Mouse (Mus musculus): Measurements from ENCODE around the gene Plekhj1.
"Not testable (repeated sequence)": the region's sequence is repeated elsewhere in the genome, so short reads cannot be mapped to it uniquely, and the experiment has no call there.

Plekhj1 gene

DNA sequence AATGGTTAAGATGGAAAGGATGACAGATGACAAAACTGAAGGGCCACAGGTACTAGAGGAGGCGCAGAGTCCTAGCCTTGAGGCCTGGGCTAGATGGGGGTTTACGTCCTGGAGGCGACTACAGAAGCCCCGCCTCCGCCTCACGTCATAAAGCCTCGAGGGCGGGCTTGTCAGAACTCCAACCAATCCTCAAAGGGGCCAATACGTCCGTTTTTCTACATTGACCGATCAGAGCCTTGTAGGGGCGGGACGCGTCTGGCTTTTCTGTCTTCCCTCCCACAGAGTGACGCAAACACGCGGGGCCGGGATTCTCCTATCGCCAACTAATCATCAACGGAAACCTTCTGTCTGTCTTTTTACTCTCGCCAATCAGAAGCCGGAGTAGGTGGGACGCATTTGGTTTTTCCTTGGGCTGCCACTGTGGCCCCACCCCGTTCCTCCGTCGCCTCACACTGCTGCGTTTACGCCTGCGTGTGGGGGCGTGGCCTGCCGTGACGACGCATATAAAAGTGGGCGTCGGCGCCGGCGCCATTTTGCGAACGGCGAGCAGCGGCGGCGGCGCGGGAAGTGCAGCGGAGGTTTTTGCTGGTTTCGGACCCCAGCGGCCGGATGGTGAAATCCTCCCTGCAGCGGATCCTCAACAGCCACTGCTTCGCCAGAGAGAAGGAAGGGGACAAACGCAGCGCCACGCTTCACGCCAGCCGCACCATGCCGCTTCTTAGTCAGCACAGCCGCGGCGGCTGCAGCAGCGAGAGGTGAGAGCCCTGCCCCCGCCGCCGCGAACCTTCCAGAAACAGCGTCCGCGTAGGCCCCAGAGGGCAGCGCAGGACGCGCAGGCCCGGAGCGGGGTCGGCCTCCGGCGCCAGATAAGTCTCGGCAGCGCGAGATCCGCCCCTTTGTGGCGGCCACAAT, 28.0 kb upstream of the Plekhj1 start, which contains the start of gene Oaz1:
Gene Oaz1 (plus strand): TSS at position 506 of the 912 bp plus-strand sequence.
- DNase-seq (ENCODE audit: low spot score in 2 of 2): peak; percentile 99 to 100

DNA sequence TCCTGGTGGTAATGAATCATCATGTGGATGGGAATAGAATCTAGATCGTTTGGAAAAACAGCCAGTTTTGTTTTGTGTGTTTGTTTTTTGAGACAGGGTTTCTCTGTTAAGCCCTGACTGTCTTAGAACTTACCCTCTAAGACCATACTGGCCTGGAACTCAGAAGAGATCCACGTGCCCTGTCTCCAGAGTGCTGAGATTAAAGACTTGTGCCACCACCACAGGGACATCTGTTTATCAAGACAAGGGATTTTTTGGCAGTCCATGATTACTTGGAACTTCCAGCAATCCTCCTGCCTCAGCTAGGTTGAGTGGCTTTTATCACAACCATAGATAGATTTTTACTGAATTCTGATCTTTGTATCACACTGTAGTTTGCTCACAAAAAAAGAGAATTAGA, 26.4 kb upstream of the Plekhj1 start:
- no peak for DNase-seq (ENCODE audit: low spot score in 2 of 2)

DNA sequence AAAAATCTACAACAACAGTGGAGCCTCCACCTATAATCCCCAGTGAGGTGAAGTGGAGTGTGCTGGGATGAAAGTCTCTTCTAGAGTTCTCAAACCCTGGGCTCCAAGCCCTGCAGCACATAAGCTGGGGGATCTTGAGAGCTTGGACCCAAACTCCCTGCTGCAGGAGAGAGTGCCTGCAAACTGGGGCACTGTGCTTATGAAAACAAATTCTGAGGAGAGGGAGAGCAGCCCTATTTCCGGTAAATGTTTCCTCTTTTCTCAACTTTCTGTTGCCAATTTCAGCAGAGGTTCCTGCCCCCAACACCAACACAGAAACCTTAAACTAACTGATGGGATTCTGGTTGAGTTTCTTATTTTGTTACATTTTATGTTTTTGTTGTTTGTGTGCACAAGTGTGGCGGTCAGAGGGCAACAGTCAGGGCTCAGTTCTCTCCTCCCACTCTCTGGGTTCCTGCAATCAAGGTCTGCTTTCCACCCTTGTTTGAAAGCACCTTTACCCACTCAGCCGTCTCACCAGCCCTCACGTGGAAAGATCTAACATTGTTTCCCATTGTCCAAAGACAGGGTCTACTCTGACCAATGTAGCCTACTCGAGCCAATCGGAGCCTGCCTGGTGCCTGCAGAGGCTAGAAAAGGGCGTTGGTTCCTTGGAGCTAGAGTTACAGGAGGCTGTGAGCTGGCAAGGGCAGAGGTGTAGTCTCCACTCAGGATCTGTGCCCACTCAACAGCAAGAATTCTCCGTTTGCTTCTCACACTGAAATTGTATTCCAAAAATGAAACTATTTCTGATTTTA, 25.6 kb upstream of the Plekhj1 start:
- peak; percentile 27 to 41 for DNase-seq (ENCODE audit: low spot score in 2 of 2)

DNA sequence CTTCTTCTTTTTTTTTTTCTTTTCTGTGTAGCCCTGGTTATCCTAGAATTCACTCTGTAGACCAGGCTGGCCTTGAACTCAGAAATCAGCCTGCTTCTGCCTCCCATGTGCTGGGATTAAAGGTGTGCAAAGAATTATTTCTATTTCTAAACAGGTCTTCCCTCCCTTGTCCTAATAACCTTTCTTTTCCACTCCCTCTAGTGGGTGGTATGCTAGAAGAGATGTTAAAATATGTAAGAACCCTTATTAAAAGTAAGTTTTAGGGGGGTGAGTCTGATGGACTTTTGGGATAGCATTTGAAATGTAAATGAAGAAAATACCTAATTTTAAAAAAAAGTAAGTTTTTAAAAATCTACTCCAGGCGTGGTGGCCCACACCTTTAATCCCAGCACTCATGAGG, 24.9 kb upstream of the Plekhj1 start:
- DNase-seq (ENCODE audit: low spot score in 2 of 2): no peak

DNA sequence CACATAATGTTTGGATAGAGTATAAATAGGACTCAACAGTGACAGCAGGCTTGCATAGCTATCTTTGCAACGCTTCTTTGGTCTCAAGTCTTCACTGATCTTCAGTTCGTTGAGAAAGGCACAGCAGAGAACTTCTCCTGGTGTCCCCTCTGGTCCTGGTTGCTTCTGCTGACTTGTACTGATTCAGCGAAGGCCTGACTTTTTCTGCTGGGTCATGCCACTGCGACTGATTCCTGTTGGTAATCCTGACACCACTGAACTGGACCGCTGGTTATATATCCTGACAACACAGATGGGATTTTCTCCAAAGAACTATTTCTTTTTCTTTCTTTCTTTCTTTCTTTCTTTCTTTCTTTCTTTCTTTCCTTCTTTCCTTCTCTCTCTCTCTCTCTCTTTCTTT, 24.1 kb upstream of the Plekhj1 start:
- no peak for DNase-seq (ENCODE audit: low spot score in 2 of 2)

DNA sequence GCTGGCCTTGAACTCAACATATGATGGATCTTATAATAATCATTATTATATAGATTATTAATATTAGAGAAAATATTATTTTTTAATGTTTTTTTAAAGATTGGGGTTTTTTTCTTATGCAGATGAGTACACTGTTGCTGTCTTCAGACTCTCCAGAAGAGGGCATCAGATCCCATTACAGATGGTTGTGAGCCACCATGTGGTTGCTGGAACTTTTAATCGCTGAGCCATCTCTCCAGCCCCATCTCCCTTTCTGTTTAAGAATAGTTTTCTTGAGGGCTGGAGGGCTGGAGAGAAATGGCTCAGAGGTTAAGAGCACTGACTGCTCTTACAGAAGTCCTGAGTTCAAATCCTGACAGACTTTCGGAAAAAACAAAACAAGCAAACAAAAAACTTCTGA, 23.6 kb upstream of the Plekhj1 start:
- DNase-seq (ENCODE audit: low spot score in 2 of 2): peak; percentile 34 to 58

DNA sequence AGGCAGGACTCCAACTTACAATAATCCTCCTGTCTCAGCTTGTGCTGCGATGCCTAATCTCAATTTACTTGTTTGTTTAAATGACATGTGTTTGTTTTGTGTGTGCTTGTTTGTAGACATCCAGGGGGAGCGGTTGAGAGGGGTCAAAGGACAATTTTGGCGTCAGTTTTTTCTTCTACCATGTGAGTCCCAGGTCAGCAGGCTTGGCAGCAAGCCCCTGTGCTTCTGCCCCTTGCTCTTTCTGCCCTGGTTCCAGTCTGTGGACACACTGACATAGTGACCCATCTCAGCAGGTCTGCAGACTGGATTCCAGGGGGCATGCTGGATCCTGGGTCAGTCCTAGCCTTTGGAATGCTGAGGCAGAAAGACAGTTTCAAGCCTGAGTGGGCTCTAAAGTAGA, 21.0 kb upstream of the Plekhj1 start:
- DNase-seq (ENCODE audit: low spot score in 2 of 2): no peak

DNA sequence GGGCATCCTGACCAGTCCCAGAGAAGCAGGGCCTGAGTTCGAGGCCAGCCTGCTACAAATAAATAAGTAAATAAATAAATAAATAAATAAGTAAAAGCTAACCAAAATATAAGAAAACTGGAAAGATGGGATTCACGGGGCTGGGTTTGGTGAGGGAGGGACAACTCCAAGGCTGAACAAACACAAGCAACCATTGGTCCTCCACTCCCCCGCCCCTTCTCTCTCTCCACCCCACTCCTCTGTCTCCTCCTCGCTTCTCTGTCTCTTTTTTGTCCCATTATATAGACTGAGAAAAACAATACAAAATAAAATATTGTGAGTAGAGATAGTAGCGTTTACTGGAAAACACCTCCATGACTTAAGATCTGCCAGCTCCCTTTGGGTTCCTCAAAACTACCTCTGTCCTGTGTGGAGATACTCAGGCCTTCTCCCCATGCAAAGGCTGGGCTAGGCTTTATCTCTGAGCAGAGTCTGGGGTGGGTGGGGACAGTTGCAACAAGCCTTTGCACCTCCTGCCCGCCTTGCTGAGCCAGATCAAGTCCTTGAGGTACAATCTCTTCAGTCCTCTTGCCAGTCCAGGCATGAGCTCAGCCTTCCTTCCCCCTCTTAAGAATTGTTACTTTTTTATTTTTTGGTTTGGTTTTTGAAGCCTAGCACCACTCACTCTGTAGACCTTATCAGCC, 20.3 kb upstream of the Plekhj1 start:
- peak; percentile 60 to 74 for DNase-seq (ENCODE audit: low spot score in 2 of 2)

DNA sequence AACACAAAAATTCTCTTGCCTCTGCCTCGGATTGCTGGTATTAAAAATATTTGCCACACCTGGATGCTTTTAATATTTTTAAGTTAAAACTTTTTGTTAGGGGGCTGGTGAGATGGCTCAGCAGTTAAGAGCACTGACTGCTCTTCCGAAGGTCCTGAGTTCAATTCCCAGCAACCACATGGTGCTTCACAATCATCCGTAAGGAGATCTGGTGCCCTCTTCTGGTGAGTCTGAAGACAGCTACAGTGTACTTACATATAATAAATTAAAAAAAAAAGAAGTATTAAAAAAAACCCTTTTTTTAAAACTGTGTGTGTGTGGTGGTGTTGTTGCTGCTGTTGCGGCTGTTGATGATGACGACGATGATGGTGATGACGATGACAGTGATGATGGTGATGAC, 19.5 kb upstream of the Plekhj1 start:
- not testable (repeated sequence) for DNase-seq (ENCODE audit: low spot score in 2 of 2)

DNA sequence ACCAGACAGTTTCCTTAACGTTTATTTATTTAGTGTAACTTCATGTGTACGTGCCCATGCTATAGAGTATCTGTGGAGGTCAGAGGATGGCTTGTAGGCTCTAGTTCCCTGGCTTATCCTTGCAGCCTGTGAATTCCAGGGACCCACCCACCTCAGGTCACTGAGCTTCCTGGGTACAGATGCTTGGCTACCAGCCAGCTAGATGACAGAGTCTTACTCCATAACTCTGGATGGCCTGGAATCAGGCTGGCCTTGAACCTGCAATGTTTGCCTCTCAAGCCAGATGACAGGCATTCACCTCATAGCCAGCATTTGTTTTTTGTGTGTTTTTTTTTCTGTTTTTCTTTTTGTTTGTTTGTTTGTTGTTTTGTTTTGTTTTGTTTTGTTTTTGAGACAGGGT, 18.7 kb upstream of the Plekhj1 start:
- DNase-seq (ENCODE audit: low spot score in 2 of 2): no peak

DNA sequence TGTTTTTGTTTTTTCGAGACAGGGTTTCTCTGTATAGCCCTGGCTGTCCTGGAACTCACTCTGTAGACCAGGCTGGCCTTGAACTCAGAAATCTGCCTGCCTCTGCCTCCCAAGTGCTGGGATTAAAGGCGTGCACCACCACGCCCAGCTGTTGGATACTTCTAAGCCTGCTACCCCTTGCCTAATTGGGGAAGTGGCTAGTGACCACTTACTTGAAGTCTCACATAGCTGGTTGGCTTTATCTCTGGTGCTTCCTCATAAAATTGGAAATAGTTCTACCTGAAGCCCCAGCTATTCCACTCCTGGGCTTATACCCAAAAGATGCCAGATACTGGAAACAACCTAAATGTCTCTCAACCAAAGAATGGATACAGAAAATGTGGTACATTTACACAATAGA, 17.9 kb upstream of the Plekhj1 start:
- not testable (repeated sequence) for DNase-seq (ENCODE audit: low spot score in 2 of 2)

DNA sequence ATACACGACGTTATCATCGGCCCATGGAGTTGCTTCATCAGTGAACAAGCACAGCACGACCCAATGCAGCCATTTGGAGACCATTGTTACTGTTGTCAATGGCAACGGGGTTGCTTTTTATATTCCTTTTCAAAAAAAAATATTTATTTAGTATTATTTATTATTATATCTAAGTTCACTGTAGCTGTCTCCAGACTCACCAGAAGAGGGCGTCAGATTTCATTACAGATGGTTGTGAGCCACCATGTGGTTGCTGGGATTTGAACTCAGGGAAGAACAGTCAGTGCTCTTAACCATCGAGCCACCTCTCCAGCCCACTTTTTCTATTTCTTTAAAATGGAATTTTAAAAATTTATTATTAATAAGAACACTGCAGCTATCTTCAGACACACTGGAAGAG, 16.4 kb upstream of the Plekhj1 start:
- DNase-seq (ENCODE audit: low spot score in 2 of 2): no peak

DNA sequence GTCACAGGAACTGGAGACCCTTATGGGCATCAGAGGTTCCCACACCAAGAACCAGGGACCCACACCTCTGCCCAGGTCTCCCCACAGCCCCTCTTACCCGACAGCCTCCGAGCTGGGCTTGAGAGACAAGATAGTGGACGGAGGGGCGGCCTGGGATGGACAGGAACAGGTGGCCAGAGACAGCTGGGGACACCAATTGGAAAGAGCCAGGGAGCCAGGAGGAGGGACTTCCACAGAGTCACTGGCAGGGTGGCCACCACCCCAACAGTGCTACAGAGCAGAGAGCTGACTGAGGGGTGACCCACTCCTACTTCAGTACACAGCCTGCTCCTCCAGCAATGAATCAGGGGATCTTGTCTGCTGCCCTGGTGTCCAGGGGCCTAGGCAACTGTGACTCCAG, 14.9 kb upstream of the Plekhj1 start, which contains the start of gene Jsrp1:
Gene Jsrp1 (minus strand): TSS at position 133 of the 400 bp plus-strand sequence.
- DNase-seq (ENCODE audit: low spot score in 2 of 2): no peak

DNA sequence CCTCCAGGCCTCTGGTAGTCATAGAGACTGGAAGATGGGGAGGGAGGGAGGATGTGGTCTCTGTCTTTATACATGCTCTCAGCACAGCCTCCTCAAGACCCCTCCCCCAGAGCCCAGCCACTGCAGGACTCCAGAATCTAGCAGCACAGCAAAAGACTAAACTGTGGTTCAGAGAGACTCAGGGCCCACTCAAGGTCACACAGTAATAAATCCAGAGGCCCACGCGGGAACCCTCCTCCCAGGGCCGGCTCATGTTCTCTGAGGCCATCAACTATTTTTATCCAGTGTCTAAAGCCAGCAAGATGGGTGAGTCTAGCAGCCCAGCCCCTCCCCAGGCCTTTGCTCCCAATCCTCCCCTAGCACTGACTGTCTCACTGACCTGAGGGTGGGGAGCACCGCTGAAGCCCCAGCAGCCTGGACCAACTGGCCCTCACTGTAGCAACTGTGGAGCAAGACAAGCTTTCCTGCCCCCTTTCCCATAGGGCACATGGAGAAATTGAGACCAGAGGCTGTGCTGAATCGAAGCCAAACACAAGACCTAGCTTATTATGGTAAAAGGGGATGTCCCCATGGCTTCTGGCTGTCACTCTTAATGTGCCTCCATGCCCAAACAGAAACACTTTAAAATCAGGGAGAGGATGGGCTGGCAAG, 14.1 kb upstream of the Plekhj1 start:
- no peak for DNase-seq (ENCODE audit: low spot score in 2 of 2)

DNA sequence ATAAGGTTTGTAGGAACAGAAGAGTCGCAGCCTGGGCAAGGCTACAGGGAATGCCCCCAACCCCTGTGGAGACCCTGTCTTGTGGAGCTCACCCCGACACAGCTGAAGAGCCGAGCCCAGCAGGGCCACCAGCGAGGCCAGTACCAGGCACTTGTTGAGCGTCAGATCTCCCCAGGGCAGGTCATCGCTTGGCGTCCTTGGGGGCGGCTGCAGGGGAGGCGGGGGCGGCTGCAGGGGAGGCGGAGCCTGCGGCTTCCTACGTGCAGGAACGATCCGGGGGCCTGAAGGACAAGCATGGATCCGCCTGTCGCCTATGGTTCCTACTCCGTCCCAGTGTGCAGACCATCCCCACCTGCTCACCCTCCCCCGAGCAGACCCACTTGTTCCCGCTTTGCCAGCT, 11.7 kb upstream of the Plekhj1 start:
- DNase-seq (ENCODE audit: low spot score in 2 of 2): no peak

DNA sequence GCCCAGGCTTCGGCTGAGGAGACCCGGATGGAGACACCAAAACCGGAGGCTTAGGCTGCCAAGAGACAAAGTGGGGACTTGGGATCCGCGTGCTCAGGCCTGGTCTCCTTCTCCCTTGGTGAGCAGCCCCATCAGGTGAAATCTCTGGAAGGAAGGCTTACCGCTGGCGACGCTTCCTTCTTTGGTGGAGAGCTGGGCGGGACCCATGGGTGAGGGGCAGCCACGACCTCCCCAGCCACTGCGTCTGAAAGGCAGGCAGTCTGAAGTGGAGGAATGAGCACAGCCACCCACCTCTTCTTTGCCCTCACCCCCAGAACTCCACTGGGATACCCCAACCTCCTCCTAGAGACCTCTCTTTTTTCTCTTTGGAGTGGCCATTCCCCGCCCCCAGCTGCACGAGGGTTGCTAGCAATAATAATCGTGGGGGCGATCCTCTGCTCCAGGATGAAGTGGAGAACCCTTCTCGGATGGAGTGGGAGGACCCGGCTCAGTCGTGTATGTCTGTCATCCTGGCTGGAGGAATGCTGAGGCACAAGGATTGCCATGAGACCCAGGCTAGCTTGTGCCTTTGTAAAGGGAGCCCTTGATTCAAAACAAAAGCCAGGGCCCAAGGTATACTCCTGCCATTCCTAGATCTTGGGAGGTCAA, 10.7 kb upstream of the Plekhj1 start:
- no peak for DNase-seq (ENCODE audit: low spot score in 2 of 2)

DNA sequence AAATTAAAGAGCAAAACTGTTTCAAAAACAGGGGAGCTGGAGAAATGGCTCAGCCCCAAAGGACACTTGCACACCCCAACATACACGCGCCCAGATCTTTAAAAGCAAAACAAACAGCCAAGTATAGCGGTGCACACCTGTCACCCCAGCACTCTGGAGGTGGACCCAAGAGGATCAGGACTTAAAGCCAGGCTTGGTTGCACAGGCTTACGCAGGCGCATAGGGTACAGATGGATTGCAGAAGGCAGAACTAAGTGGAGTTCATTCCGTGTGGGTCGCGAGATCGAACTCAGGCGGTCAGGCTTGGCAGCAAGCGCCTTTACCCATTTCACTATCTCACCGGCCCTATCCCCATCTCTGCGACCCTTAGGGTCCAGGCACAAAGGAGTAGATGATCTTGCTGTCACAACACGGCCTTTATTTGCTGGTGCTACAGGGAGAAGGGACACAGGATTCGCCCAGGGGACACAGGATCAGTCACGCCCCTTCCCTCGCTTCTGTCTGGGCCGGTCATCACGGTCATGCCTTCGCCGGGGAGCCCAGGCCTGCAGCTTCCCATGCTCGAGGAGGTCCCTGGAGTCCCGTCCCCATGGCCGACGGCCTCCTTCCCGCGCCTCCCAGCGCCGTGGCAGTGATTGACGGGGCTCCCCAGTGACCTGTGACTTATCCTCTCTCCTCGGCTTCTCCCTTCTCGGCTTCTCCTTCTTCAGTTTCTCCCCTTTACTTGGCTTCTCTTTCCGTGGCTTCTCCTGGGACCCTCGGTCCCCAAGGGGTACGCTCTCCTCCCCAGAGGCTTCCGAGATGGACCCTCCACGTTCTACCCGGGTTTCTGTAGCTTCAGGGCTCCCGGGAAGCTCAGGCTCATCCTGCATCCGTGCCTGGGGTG, 9.9 kb upstream of the Plekhj1 start:
- DNase-seq (ENCODE audit: low spot score in 2 of 2): no peak

DNA sequence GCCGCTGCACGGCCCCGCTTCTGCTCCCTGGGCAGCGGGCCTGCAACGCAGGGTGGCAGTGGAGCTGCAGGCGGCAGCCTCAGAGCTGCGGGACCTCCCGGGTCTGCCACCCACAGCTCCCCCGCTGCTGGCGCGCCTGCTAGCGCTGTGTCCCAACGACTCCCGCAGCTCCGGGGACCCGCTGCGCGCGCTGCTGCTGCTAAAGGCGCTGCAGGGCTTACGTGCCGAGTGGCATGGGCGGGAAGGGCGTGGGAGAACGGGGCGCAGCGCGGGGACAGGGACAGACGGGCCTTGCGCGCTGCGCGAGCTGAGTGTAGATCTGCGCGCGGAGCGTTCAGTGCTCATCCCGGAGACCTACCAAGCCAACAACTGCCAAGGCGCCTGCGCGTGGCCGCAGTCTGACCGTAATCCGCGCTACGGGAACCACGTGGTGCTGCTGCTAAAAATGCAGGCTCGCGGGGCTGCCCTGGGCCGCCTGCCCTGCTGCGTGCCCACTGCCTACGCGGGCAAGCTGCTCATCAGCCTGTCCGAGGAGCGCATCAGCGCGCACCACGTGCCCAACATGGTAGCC, 8.7 kb upstream of the Plekhj1 start:
- peak; percentile 57 to 62 for DNase-seq (ENCODE audit: low spot score in 2 of 2)

DNA sequence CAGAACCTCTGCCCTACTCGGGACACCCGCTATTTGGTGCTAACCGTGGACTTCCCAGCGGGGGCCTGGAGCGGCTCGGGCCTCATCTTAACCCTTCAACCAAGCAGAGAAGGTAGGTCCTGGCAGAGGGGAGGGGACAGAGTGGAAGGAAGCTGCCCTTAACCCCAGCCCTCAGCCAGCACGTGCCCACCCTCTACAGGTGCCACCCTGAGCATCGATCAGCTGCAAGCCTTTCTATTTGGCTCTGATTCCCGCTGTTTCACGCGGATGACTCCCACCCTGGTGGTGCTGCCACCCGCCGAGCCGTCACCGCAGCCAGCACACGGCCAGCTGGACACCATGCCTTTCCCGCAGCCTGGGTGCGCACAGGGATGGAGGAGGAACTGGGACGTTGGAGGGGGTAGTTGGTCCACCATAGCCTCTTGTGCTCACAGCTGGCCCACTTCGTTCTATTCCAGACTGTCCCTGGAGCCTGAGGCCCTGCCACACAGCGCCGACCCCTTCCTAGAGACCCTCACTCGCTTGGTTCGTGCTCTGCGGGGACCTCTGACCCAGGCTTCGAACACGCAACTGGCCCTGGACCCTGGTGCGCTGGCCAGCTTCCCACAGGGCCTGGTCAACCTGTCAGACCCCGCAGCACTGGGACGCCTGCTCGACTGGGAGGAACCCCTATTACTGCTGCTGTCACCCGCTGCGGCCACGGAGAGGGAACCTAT, 8.1 kb upstream of the Plekhj1 start:
- DNase-seq (ENCODE audit: low spot score in 2 of 2): no peak
